Mouse (Mus musculus) limb, embryonic 11.5 days (tissue): Measurements from ENCODE around the gene Gtf3c3. TPM values are rescaled to one million over a fixed set of nuclear protein-coding genes. Genes with fewer than 3 reads are reported as not detected.

ENCODE experiments used
- ATAC-seq: fragments of 200-750 bp; cut with Nextera tagmentation; 2 replicates; pipeline ENCODE4 v1.8.0; 2017; ENCODE audit warnings: low read depth; ENCODE audit not compliant: insufficient number of reproducible peaks, low FRiP score, low TSS enrichment
- DNase-seq: peaks from one replicate; pipeline ENCODE4 v3.0.0-alpha.2; 2015; ENCODE audit warnings: low spot score
- H3K27ac ChIP-seq: fragments of 300-500 bp; sonication (generic); replicated peaks from 2 replicates; pipeline ENCODE4 v1.5.1; 2014; ENCODE audit warnings: low read depth, mild to moderate bottlenecking, low read length
- H3K27me3 ChIP-seq: fragments of 300-500 bp; sonication (generic); 2 replicates; pipeline ENCODE4 v1.6.1; 2014; ENCODE audit warnings: mild to moderate bottlenecking, low read length, mixed read lengths; ENCODE audit not compliant: control insufficient read depth, insufficient read depth
- H3K36me3 ChIP-seq: fragments of 300-500 bp; sonication (generic); 2 replicates; pipeline ENCODE4 v1.6.1; 2014; ENCODE audit warnings: mild to moderate bottlenecking, low read length, moderate library complexity, mixed read lengths; ENCODE audit not compliant: control insufficient read depth, insufficient read depth
- H3K4me1 ChIP-seq: fragments of 300-500 bp; sonication (generic); 2 replicates; pipeline ENCODE4 v1.6.1; 2014; ENCODE audit warnings: low read length, mixed read lengths; ENCODE audit not compliant: control insufficient read depth, insufficient read depth
- H3K4me2 ChIP-seq: fragments of 300-500 bp; sonication (generic); 2 replicates; pipeline ENCODE4 v1.6.1; 2014; ENCODE audit warnings: low read depth, mild to moderate bottlenecking, moderate library complexity; ENCODE audit not compliant: severe bottlenecking
- H3K4me3 ChIP-seq: fragments of 300-500 bp; sonication (generic); 2 replicates; pipeline ENCODE4 v1.5.1; 2014; ENCODE audit warnings: low read depth, low read length
- H3K9ac ChIP-seq: fragments of 300-500 bp; sonication (generic); 2 replicates; pipeline ENCODE4 v1.6.1; 2014; ENCODE audit warnings: mild to moderate bottlenecking, low read length
- H3K9me3 ChIP-seq: fragments of 300-500 bp; sonication (generic); 2 replicates; pipeline ENCODE4 v1.6.1; 2016; ENCODE audit warnings: low read length; ENCODE audit not compliant: control insufficient read depth
- WGBS: fragments of 180-500 bp; shearing (Covaris S2); extraction: QIAGEN DNeasy Blood & Tissue Kit; methylation state at CpG from one replicate; pipeline ENCODE4 v1.1.7; 2014; 5-methylcytosine and 5-hydroxymethylcytosine counted together
- polyA plus RNA-seq: library from polyadenylated mRNA; unstranded; fragments of >200 nt; fragmentation: Nextera tagmentation; extraction: Ambion mirVana; gene quantifications from 2 replicates; pipeline ENCODE4 v1.2.1, GENCODE M21; 2014

Gtf3c3 gene
- polyA plus RNA-seq, 1 experiment from 2014 or later: 38.5 TPM

GRCm38 (mm10) chr1:54355485-54355884, 83.3 kb downstream of the Gtf3c3 start:
- no peaks in the 10 kb centered on the region for H3K27me3 ChIP-seq
- whole genome bisulfite sequencing: 89% methylated on average over 5 of the region's 5 CpGs
- H3K4me2 ChIP-seq: no peak overlapping the region
- no peak overlapping the region for H3K9ac ChIP-seq
- no peak overlapping the region for H3K27ac ChIP-seq
- no peak for ATAC-seq
- no peaks in the 10 kb centered on the region for H3K36me3 ChIP-seq
- H3K4me1 ChIP-seq: no peaks in the 10 kb centered on the region
- no peak overlapping the region for H3K4me3 ChIP-seq
- no peaks in the 10 kb centered on the region for H3K9me3 ChIP-seq
- DNase-seq: no peak

- no peak overlapping the region for H3K4me3 ChIP-seq
- no peaks in the 10 kb centered on the region for H3K4me1 ChIP-seq
- no peak for DNase-seq
- no peak overlapping the region for H3K9ac ChIP-seq
- no peak overlapping the region for H3K4me2 ChIP-seq
- H3K9me3 ChIP-seq: no peaks in the 10 kb centered on the region
- H3K36me3 ChIP-seq: no peaks in the 10 kb centered on the region
- ATAC-seq: no peak
- H3K27me3 ChIP-seq: no peaks in the 10 kb centered on the region
- WGBS: 90% methylated on average over 4 of the region's 4 CpGs
- H3K27ac ChIP-seq: no peak overlapping the region
These were observed 84.0 kb downstream of the Gtf3c3 start for GRCm38 (mm10) chr1:54354786-54355185.

Other genes starting within 250 kb of the Gtf3c3 start
- gene Hecw2, start 243.8 kb downstream of the Gtf3c3 start, polyA plus RNA-seq: 1.7 and 1.9 TPM in 2 replicates
- gene Ccdc150, start 188.3 kb downstream of the Gtf3c3 start, polyA plus RNA-seq: 0.67 and 1.0 TPM in 2 replicates
- gene Pgap1, start 118.7 kb upstream of the Gtf3c3 start, polyA plus RNA-seq: 6.8 and 7.9 TPM in 2 replicates